Mouse (Mus musculus) kidney, postnatal 4 days (tissue): ENCODE measurements around the gene Tuba1c.

Experiments
- DNase-seq, 2 experiments: peaks; one replicate each; pipeline ENCODE4 v3.0.0; 2021; ENCODE audit warnings: mixed read lengths in 2 of 2

Gene Tuba1c

GRCm38 (mm10) chr15:98996840-98997239, 32.9 kb upstream of the Tuba1c start:
- no peak for DNase-seq

GRCm38 (mm10) chr15:98997938-98998774, 31.5 kb upstream of the Tuba1c start:
- DNase-seq: no peak

GRCm38 (mm10) chr15:98998775-98999157, 30.9 kb upstream of the Tuba1c start:
- no peak for DNase-seq

- peak; percentile 66 to 77 for DNase-seq
Observed at GRCm38 (mm10) chr15:99000535-99001283, 29.0 kb upstream of the Tuba1c start.

- peak; percentile 67 to 79 for DNase-seq
Observed at GRCm38 (mm10) chr15:99001451-99001931, 28.2 kb upstream of the Tuba1c start.

- no peak for DNase-seq
Observed at GRCm38 (mm10) chr15:99003600-99003999, 26.1 kb upstream of the Tuba1c start.

GRCm38 (mm10) chr15:99008801-99009241, 20.9 kb upstream of the Tuba1c start:
- peak in 1 of 2 experiments; percentile 56 for DNase-seq

GRCm38 (mm10) chr15:99010896-99011295, 18.8 kb upstream of the Tuba1c start:
- peak; percentile 59 to 69 for DNase-seq

GRCm38 (mm10) chr15:99011946-99012345, 17.7 kb upstream of the Tuba1c start:
- DNase-seq: no peak

GRCm38 (mm10) chr15:99014496-99015030, 15.1 kb upstream of the Tuba1c start:
- peak in 1 of 2 experiments; percentile 49 for DNase-seq

- DNase-seq: peak; percentile 44 to 64
Observed at GRCm38 (mm10) chr15:99017355-99017761, 12.3 kb upstream of the Tuba1c start.

- peak; percentile 66 to 77 for DNase-seq
Observed at GRCm38 (mm10) chr15:99017986-99018385, 11.7 kb upstream of the Tuba1c start.

GRCm38 (mm10) chr15:99018630-99019029, 11.1 kb upstream of the Tuba1c start:
- no peak for DNase-seq

GRCm38 (mm10) chr15:99019436-99019835, 10.3 kb upstream of the Tuba1c start:
- DNase-seq: peak in 1 of 2 experiments; percentile 32

GRCm38 (mm10) chr15:99020171-99020570, 9.5 kb upstream of the Tuba1c start:
- DNase-seq: no peak

GRCm38 (mm10) chr15:99021255-99021654, 8.4 kb upstream of the Tuba1c start:
- DNase-seq: no peak

- peak; percentile 93 to 94 for DNase-seq
Observed at GRCm38 (mm10) chr15:99024668-99025314, 4.9 kb upstream of the Tuba1c start.

- no peak for DNase-seq
Observed at GRCm38 (mm10) chr15:99025414-99025813, 4.3 kb upstream of the Tuba1c start.

- DNase-seq: peak; percentile 73 to 75
Observed at GRCm38 (mm10) chr15:99026259-99026658, 3.4 kb upstream of the Tuba1c start.

GRCm38 (mm10) chr15:99027116-99027515, 2.6 kb upstream of the Tuba1c start:
- DNase-seq: no peak

- no peak for DNase-seq
Observed at GRCm38 (mm10) chr15:99028874-99029458, 725 bp upstream of the Tuba1c start.
